Mouse (Mus musculus) MEL (cell line): ENCODE measurements around the gene Adap1. TPM values are rescaled to one million over a fixed set of nuclear protein-coding genes. Genes with fewer than 3 reads are reported as not detected.

Experiments
- DNase-seq: peaks from one replicate; pipeline ENCODE4 v3.0.0; 2011; ENCODE audit warnings: low read depth, low spot score
- H3K27ac ChIP-seq: 2 replicates; pipeline ENCODE4 v1.5.1; 2012; ENCODE audit warnings: low read depth, mild to moderate bottlenecking, control low read depth, low read length, moderate library complexity; ENCODE audit not compliant: control insufficient read depth
- H3K27me3 ChIP-seq, 2 experiments: fragments of 150-350 bp in 1 of 2; sonication (generic) in 1 of 2; 2 replicates each; pipeline ENCODE4 v1.6.1; 2012; ENCODE audit warnings: low read length in 2 of 2, mild to moderate bottlenecking in 2 of 2, improper control_type of control experiment in 1 of 2, moderate library complexity in 1 of 2; ENCODE audit not compliant: insufficient read depth in 2 of 2, control insufficient read depth in 1 of 2
- H3K36me3 ChIP-seq, 2 experiments: 2 replicates each; pipeline ENCODE4 v1.6.1; 2012 to 2014; ENCODE audit warnings: low read length in 2 of 2, improper control_type of control experiment in 1 of 2, inconsistent platforms in 1 of 2, mild to moderate bottlenecking in 1 of 2; ENCODE audit not compliant: insufficient read depth in 2 of 2, control insufficient read depth in 1 of 2
- H3K4me1 ChIP-seq, 2 experiments: fragments of 150-350 bp in 1 of 2; sonication (generic) in 1 of 2; 2 replicates each; pipeline ENCODE4 v1.6.1; 2012; ENCODE audit warnings: low read length in 2 of 2, improper control_type of control experiment in 1 of 2, mild to moderate bottlenecking in 1 of 2; ENCODE audit not compliant: insufficient read depth in 2 of 2, control insufficient read depth in 1 of 2
- H3K4me3 ChIP-seq, 2 experiments: fragments of 150-350 bp in 1 of 2; sonication (generic) in 1 of 2; 2 replicates each; pipeline ENCODE4 v1.5.1; 2012; ENCODE audit warnings: low read depth in 2 of 2, low read length in 2 of 2, mild to moderate bottlenecking in 2 of 2, moderate library complexity in 2 of 2, control low read depth in 1 of 2, improper control_type of control experiment in 1 of 2; ENCODE audit not compliant: control insufficient read depth in 1 of 2, insufficient read depth in 1 of 2
- H3K79me2 ChIP-seq: 2 replicates; pipeline ENCODE4 v1.6.1; 2012; ENCODE audit warnings: mild to moderate bottlenecking, low read length, moderate library complexity; ENCODE audit not compliant: control insufficient read depth, poor library complexity, insufficient read depth
- H3K9ac ChIP-seq: 2 replicates; pipeline ENCODE4 v1.6.1; 2012; ENCODE audit warnings: low read depth, mild to moderate bottlenecking, control low read depth, low read length, moderate library complexity; ENCODE audit not compliant: control insufficient read depth, poor library complexity, severe bottlenecking
- H3K9me3 ChIP-seq: fragments of 150-350 bp; sonication (generic); replicated peaks from 2 replicates; pipeline ENCODE4 v1.6.1; 2012; ENCODE audit warnings: mild to moderate bottlenecking, low read length, improper control_type of control experiment, moderate library complexity; ENCODE audit not compliant: insufficient read depth
- CTCF ChIP-seq, 3 experiments: IDR thresholded peaks in 2 of 3; conservative IDR thresholded peaks in 1 of 3; 2 replicates each; pipeline ENCODE4 v1.5.1; 2011 to 2012; ENCODE audit warnings: low read length in 3 of 3, low read depth in 2 of 3, mild to moderate bottlenecking in 2 of 3, improper control_type of control experiment in 1 of 3, inconsistent platforms in 1 of 3, mixed read lengths in 1 of 3, moderate library complexity in 1 of 3; ENCODE audit not compliant: control insufficient read depth in 1 of 3, insufficient read depth in 1 of 3, poor library complexity in 1 of 3, severe bottlenecking in 1 of 3
- GABPA ChIP-seq: IDR thresholded peaks from 2 replicates; pipeline ENCODE4 v1.6.1; 2012; ENCODE audit warnings: low read depth, mild to moderate bottlenecking, inconsistent platforms, low read length, improper control_type of control experiment, moderate library complexity
- JUND ChIP-seq: IDR thresholded peaks from 2 replicates; pipeline ENCODE4 v1.6.1; 2011; ENCODE audit warnings: low read depth, mild to moderate bottlenecking, improper control_type of control experiment, low read length
- MAZ ChIP-seq: IDR thresholded peaks from 2 replicates; pipeline ENCODE4 v1.6.1; 2012; ENCODE audit warnings: low read depth, mild to moderate bottlenecking, inconsistent platforms, low read length, improper control_type of control experiment
- MXI1 ChIP-seq: IDR thresholded peaks from 2 replicates; pipeline ENCODE4 v1.6.1; 2011; ENCODE audit warnings: mild to moderate bottlenecking, low read depth, low read length, improper control_type of control experiment
- NELFE ChIP-seq: IDR thresholded peaks from 2 replicates; pipeline ENCODE4 v1.6.1; 2011; ENCODE audit warnings: low read depth, low read length, improper control_type of control experiment
- POLR2AphosphoS5 ChIP-seq: IDR thresholded peaks from 2 replicates; pipeline ENCODE4 v1.6.1; 2012; ENCODE audit warnings: low read depth, borderline replicate concordance, mild to moderate bottlenecking, inconsistent platforms, low read length, moderate library complexity, mixed read lengths
- RCOR1 ChIP-seq: IDR thresholded peaks from 2 replicates; pipeline ENCODE4 v1.6.1; 2012; ENCODE audit warnings: low read depth, mild to moderate bottlenecking, inconsistent platforms, low read length, improper control_type of control experiment
- SMC3 ChIP-seq: IDR thresholded peaks from 2 replicates; pipeline ENCODE4 v1.6.1; 2011; ENCODE audit warnings: low read depth, low read length, improper control_type of control experiment
- TCF12 ChIP-seq: IDR thresholded peaks from 2 replicates; pipeline ENCODE4 v1.6.1; 2014; ENCODE audit warnings: low read depth, mild to moderate bottlenecking, inconsistent platforms, low read length, improper control_type of control experiment, moderate library complexity
- ZC3H11A ChIP-seq: IDR thresholded peaks from 2 replicates; pipeline ENCODE4 v1.6.1; 2012; ENCODE audit warnings: low read depth, mild to moderate bottlenecking, inconsistent platforms, low read length, improper control_type of control experiment
- ZKSCAN1 ChIP-seq: IDR thresholded peaks from 2 replicates; pipeline ENCODE4 v1.6.1; 2012; ENCODE audit warnings: low read depth, mild to moderate bottlenecking, inconsistent platforms, low read length, improper control_type of control experiment, moderate library complexity
- ZMIZ1 ChIP-seq: IDR thresholded peaks from 2 replicates; pipeline ENCODE4 v1.6.1; 2012; ENCODE audit warnings: low read depth, mild to moderate bottlenecking, inconsistent platforms, low read length, improper control_type of control experiment, moderate library complexity
- polyA plus RNA-seq, 2 experiments: library from polyadenylated mRNA; stranded (reverse) in 1 of 2; unstranded in 1 of 2; fragments of >175 nt in 1 of 2; fragments of >200 nt in 1 of 2; gene quantifications; 2 replicates each; pipeline versions ENCODE4 v1.2.1 to v1.2.4; 2012; ENCODE audit warnings: low replicate concordance in 2 of 2, low read depth in 1 of 2; ENCODE audit not compliant: insufficient read length in 2 of 2, insufficient read depth in 1 of 2, missing spikeins in 1 of 2
- total RNA-seq: library from RNA; depleted of rRNA; stranded (reverse); fragments of 300-350 nt; gene quantifications from 2 replicates; pipeline ENCODE4 v1.2.3, GENCODE M21; 2012

Adap1 gene
- total and polyA plus RNA-seq, 3 experiments = 52.9 to 59.8 TPM; not detected in 1

DNA sequence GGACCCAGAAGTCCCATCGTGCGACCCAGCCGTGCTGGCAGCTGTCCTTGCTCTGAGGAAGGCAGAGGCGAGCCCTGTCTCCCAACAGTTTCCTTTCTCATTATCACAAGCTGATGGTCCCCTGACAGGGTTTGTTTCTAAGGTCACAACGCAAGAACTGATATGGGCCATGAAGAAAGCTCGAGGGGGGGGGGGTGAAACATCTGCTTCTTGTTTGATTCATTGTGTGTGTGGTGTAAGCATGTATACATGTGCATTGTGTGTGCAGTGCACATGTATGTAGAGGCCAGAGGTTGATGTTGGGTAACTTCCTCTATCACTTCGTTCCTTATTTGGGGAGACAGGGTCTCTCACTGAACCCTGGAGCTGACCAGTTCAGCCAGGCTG is 2.2 kb upstream of the Adap1 start:
- H3K27me3 ChIP-seq = no peaks in the 10 kb centered on the region
- DNase-seq = no peak
- TF ChIP-seq JUND = no peak
- TF ChIP-seq ZC3H11A = no peak
- TF ChIP-seq MXI1 = peak; percentile 31; the same call in 1 of the 2 replicates
- TF ChIP-seq NELFE = no peak
- TF ChIP-seq, all 39 proteins: peak for 1
- H3K9ac ChIP-seq = peak overlapping the region; percentile 43
- peaks cover 0 to 4% of the 10 kb centered on the region in 2 experiments; a peak in 2 of 4 replicates for H3K36me3 ChIP-seq
- H3K4me1 ChIP-seq = peaks cover 3 to 27% of the 10 kb centered on the region in 2 experiments; a peak in 3 of 4 replicates
- H3K79me2 ChIP-seq = peaks cover 12% of the 10 kb centered on the region
- peak overlapping the region; percentile 24; the same call in 1 of the 2 replicates for H3K27ac ChIP-seq
- H3K4me3 ChIP-seq = no peak overlapping the region
- H3K9me3 ChIP-seq = no peaks in the 10 kb centered on the region

- Histone ChIP-seq H3K9ac (peak overlapping the region; percentile 43), H3K36me3 (peaks cover 0 to 4% of the 10 kb centered on the region in 2 experiments; a peak in 2 of 4 replicates), H3K4me1 (peaks cover 3 to 27% of the 10 kb centered on the region in 2 experiments; a peak in 3 of 4 replicates), H3K9me3 (no peaks in the 10 kb centered on the region), H3K27me3 (no peaks in the 10 kb centered on the region), H3K4me3 (no peak overlapping the region), H3K27ac (peak overlapping the region; percentile 24; the same call in 1 of the 2 replicates), H3K79me2 (peaks cover 14% of the 10 kb centered on the region)
- DNase-seq = peak; percentile 37
- no peak for TF ChIP-seq NELFE
- no peak for TF ChIP-seq ZMIZ1
- TF ChIP-seq RCOR1 = no peak
- TF ChIP-seq MXI1 = no peak
- no peak for TF ChIP-seq TCF12
- TF ChIP-seq CTCF (IDR thresholded peaks at IDR 0.05 in 2 of 3, conservative IDR thresholded peaks at IDR 0.05 in 1 of 3; ENCODE audit: control insufficient read depth in 1 of 3, insufficient read depth in 1 of 3, low read depth in 2 of 3, low read length in 3 of 3, poor library complexity in 1 of 3, severe bottlenecking in 1 of 3) = no peak
- TF ChIP-seq POLR2AphosphoS5 = no peak
- TF ChIP-seq ZKSCAN1 = peak; percentile 96
These were observed 1.7 kb upstream of the Adap1 start for GRCm38 (mm10) chr5:139326986-139327633.

DNA sequence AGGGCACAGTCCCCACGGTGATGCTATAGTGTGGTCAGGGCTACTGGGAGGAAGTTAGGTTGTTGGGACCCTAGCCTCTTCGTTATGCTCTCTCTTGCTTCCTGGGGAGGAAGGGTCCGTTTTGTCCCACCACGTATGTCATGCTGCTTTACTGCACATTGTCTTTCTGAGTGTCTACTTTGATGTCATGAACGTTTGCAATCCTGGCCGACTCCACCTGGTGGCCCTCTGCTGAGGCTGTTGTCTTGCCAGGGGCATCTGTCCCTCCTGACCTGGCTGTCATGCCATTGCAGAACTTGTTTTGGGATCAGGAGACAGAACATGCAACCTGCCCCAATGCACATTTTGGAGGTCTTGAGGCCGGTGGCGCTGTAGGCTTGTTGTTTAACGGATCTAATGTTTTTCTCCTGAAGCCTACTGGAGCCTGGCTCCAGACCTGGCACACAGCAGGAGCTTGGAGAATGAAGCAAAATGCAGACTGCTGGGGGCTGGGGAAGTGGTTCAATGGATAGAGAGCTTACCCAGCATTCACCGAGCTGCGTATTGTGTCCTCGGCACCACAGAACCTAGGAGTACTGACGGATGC is 782 bp upstream of the Adap1 start:
- Histone ChIP-seq H3K79me2 (peaks cover 14% of the 10 kb centered on the region), H3K36me3 (peaks cover 0 to 4% of the 10 kb centered on the region in 2 experiments; a peak in 2 of 4 replicates), H3K27me3 (no peaks in the 10 kb centered on the region), H3K9me3 (no peaks in the 10 kb centered on the region), H3K9ac (peak overlapping the region; percentile 80), H3K4me3 (no peak overlapping the region; a peak in 1 of 4 replicates), H3K27ac (peak overlapping the region; percentile 35), H3K4me1 (peaks cover 3 to 27% of the 10 kb centered on the region in 2 experiments; a peak in 3 of 4 replicates)
- peak; percentile 45 for DNase-seq
- TF ChIP-seq GABPA = no peak
- peak; percentile 40 for TF ChIP-seq SMC3
- TF ChIP-seq CTCF (IDR thresholded peaks at IDR 0.05 in 2 of 3, conservative IDR thresholded peaks at IDR 0.05 in 1 of 3; ENCODE audit: control insufficient read depth in 1 of 3, insufficient read depth in 1 of 3, low read depth in 2 of 3, low read length in 3 of 3, poor library complexity in 1 of 3, severe bottlenecking in 1 of 3) = peak in 1 of 3 experiments; percentile 33; a peak in 2 of 6 replicates
- no peak for TF ChIP-seq ZMIZ1
- TF ChIP-seq MAZ = 0 out of 2 replicates have a peak, but pooled peaks have one; percentile 33
- TF ChIP-seq MXI1 = no peak
